Mouse (Mus musculus) limb, embryonic 15.5 days (tissue): ENCODE results near the gene Ugt2b34. TPM values are rescaled to one million over a fixed set of nuclear protein-coding genes. Genes with fewer than 3 reads are reported as not detected.
"Not testable (repeated sequence)": the region's sequence is repeated elsewhere in the genome, so short reads cannot be mapped to it uniquely, and the experiment has no call there.

ENCODE experiments used
- ATAC-seq: fragments of 200-750 bp; cut with Nextera tagmentation; 2 replicates; pipeline ENCODE4 v1.8.0; 2017; ENCODE audit warnings: low read depth, moderate TSS enrichment; ENCODE audit not compliant: insufficient number of reproducible peaks, low FRiP score, low TSS enrichment
- H3K27ac ChIP-seq: fragments of 300-500 bp; sonication (generic); 2 replicates; pipeline ENCODE4 v1.5.1; 2015; ENCODE audit warnings: moderate library complexity, mild to moderate bottlenecking, inconsistent platforms
- H3K27me3 ChIP-seq: fragments of 300-500 bp; sonication (generic); 2 replicates; pipeline ENCODE4 v1.6.1; 2015; ENCODE audit warnings: inconsistent platforms
- H3K36me3 ChIP-seq: fragments of 300-500 bp; sonication (generic); 2 replicates; pipeline ENCODE4 v1.6.1; 2015; ENCODE audit warnings: inconsistent platforms
- H3K4me1 ChIP-seq: fragments of 300-500 bp; sonication (generic); 2 replicates; pipeline ENCODE4 v1.6.1; 2015; ENCODE audit warnings: inconsistent platforms
- H3K4me2 ChIP-seq: fragments of 300-500 bp; sonication (generic); 2 replicates; pipeline ENCODE4 v1.6.1; 2015; ENCODE audit warnings: mild to moderate bottlenecking, inconsistent platforms
- H3K4me3 ChIP-seq: fragments of 300-500 bp; sonication (generic); 2 replicates; pipeline ENCODE4 v1.5.1; 2015; ENCODE audit warnings: mild to moderate bottlenecking, inconsistent platforms
- H3K9ac ChIP-seq: fragments of 300-500 bp; sonication (generic); 2 replicates; pipeline ENCODE4 v1.6.1; 2015; ENCODE audit warnings: inconsistent platforms
- H3K9me3 ChIP-seq: fragments of 300-500 bp; sonication (generic); 2 replicates; pipeline ENCODE4 v1.6.1; 2016; ENCODE audit warnings: inconsistent platforms
- WGBS: fragments of 180-500 bp; shearing (Covaris S2); methylation state at CpG from one replicate; pipeline ENCODE4 v1.1.7; 2015; 5-methylcytosine and 5-hydroxymethylcytosine counted together
- polyA plus RNA-seq: library from polyadenylated mRNA; unstranded; fragments of >200 nt; fragmentation: Nextera tagmentation; extraction: Ambion mirVana; gene quantifications from 2 replicates; pipeline ENCODE4 v1.2.1, GENCODE M21; 2015

Ugt2b34 gene
- polyA plus RNA-seq, 1 experiment from 2014 or later = 0.19 TPM

DNA sequence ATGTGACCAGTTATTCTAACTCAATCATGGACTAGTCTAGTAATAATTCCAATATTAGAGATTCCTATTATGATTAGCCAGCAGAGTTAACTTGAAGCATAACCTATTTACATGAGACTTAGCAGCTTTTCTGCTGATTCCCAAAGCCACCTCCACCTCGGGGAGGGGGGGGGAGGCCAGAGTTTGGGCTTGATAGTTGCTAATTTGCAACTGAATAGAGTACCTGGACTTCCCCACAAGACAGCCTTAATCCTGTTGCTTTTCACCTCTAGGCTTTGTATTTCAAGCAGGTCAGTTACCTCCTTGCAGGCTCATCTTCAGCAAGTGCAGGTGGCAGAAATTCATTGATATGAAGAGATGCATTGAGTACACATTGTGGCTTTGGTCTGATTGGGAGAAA is 49.1 kb downstream of the Ugt2b34 start:
- Histone ChIP-seq H3K27me3 (no peaks in the 10 kb centered on the region), H3K4me2 (no peak overlapping the region), H3K4me3 (no peak overlapping the region), H3K27ac (no peak overlapping the region), H3K9ac (no peak overlapping the region), H3K4me1 (no peaks in the 10 kb centered on the region), H3K36me3 (no peaks in the 10 kb centered on the region), H3K9me3 (no peaks in the 10 kb centered on the region)
- WGBS = 26% methylated on average over 1 of the region's 1 CpGs
- no peak for ATAC-seq

DNA sequence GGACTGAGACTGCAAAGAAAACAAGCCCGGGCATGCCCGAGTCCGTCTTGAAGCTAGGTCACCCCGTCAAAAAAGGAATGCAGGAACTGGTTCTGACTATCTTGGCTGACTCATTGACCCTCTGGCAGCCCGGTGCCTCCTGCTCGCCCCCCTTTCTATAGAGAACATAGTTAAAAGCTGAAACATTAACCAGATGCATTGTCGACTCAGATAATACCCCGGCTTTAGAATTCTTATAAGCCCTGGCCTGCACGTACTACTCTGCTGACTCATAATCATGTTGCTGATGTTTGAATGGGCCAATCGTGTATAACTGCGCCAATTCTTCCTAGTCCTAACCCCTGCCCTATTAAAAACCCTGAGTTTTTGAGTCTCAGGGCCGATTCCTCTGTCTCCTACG is 50.2 kb downstream of the Ugt2b34 start:
- WGBS = 78% methylated on average over 13 of the region's 13 CpGs

DNA sequence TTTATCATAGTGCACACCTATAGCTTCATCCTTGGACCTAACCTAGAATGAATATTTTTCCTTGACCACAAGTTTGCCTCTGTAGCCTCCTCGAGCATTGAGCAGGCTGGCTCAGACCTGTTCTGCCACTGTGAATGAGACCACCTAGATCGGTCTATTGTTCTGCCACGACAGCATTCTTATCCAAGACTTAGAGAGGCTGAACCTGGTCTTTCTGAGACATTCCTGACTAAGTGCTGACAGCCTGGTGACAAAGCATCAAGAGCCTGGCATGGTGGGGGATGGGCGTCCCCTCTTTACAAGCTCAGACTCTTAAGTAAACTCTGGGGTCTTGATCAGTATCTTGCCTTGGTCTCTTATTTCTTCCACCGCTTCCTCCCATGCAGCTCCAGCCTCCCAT is 55.1 kb downstream of the Ugt2b34 start:
- no peak overlapping the region for H3K9ac ChIP-seq
- no peak for ATAC-seq
- no peak overlapping the region for H3K27ac ChIP-seq
- H3K27me3 ChIP-seq = no peaks in the 10 kb centered on the region
- 57% methylated on average over 5 of the region's 5 CpGs for WGBS
- H3K4me1 ChIP-seq = no peaks in the 10 kb centered on the region
- no peaks in the 10 kb centered on the region for H3K9me3 ChIP-seq
- H3K4me3 ChIP-seq = no peak overlapping the region
- no peaks in the 10 kb centered on the region for H3K36me3 ChIP-seq
- no peak overlapping the region for H3K4me2 ChIP-seq

More for the DNA sequence above, 50.2 kb downstream of the Ugt2b34 start:
- not testable (repeated sequence) for H3K36me3 ChIP-seq, H3K9me3 ChIP-seq, H3K9ac ChIP-seq, H3K4me2 ChIP-seq, H3K27ac ChIP-seq, H3K4me1 ChIP-seq, H3K4me3 ChIP-seq, ATAC-seq, H3K27me3 ChIP-seq

DNA sequence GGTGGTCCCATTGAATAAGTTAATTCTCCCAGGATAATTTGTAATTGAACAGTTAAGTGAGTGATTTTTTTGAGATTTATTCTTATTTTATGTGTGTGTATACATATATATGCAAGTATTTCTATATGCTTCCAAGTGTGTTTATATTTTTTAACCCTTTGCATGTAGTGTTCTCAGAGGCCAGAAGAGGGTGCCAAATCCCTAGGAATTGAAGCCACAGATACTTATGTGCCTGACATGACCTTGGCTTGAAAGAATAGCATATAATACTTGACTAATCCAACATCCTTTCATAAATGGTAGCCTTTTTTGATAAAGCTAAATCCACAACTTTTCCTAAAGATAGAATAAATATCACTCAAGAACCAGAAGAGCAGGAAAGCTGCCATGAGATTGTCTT is 56.6 kb downstream of the Ugt2b34 start:
- Histone ChIP-seq H3K9ac (no peak overlapping the region), H3K9me3 (no peaks in the 10 kb centered on the region)
- no peak for ATAC-seq

DNA sequence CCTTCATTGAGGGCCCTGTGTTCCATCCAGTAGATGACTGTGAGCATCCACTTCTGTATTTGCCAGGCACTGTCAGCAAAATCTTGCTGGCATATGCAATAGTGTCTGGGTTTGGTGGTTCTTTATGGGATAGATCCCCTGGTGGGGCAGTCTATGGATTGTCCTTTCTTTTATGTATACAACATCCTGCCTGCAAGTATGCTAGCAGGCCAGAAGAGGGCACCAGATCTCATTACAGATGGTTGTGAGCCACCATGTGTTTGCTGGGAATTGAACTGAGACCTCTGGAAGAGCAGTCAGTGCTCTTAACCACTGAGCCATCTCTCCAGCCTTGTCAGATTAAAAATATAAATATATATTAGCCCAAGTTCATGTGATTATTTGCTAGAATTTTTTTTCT is 65.5 kb downstream of the Ugt2b34 start:
- H3K9me3 ChIP-seq, H3K36me3 ChIP-seq, H3K9ac ChIP-seq, H3K27me3 ChIP-seq, ATAC-seq, H3K27ac ChIP-seq, H3K4me2 ChIP-seq, H3K4me3 ChIP-seq, H3K4me1 ChIP-seq: not testable (repeated sequence)

More for the DNA sequence above, 56.6 kb downstream of the Ugt2b34 start:
- Histone ChIP-seq H3K4me1 (no peaks in the 10 kb centered on the region), H3K36me3 (no peaks in the 10 kb centered on the region), H3K4me2 (no peak overlapping the region), H3K27ac (no peak overlapping the region), H3K27me3 (no peaks in the 10 kb centered on the region), H3K4me3 (no peak overlapping the region)

DNA sequence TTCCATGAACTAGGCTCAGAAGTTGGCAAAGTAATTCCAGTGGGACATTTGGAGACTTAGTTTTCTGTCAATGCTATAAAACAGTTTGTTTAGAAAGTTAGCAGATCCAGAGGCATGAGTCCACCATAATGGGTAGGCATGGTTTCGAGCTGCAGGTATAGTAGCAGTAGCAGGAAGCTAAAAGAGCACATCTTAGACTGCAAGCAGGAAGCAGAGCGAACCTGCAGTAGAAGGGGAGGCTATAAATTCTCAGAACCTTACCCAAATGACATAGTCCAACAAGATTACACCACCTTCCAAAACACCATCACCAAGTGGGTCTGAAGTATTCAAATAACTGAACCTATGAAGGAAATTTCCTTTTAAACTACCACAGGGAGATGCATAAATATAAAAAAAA is 66.5 kb downstream of the Ugt2b34 start:
- H3K4me3 ChIP-seq = no peak overlapping the region
- no peaks in the 10 kb centered on the region for H3K27me3 ChIP-seq
- no peak for ATAC-seq
- 91% methylated on average over 2 of the region's 2 CpGs for WGBS
- H3K4me1 ChIP-seq = no peaks in the 10 kb centered on the region
- H3K9ac ChIP-seq = no peak overlapping the region
- H3K4me2 ChIP-seq = no peak overlapping the region
- peaks cover 13% of the 10 kb centered on the region for H3K36me3 ChIP-seq
- H3K9me3 ChIP-seq = no peaks in the 10 kb centered on the region
- H3K27ac ChIP-seq = no peak overlapping the region

Other genes starting within 250 kb of the Ugt2b34 start
- 0.12 and 0.44 TPM in 2 replicates for gene Tmprss11b, start 230.6 kb downstream of the Ugt2b34 start, polyA plus RNA-seq
- gene Tmprss11e, start 161.1 kb downstream of the Ugt2b34 start, polyA plus RNA-seq = 0.04 and 0.06 TPM in 2 replicates
- gene Ythdc1, start 102.7 kb downstream of the Ugt2b34 start, polyA plus RNA-seq = 34.2 and 37.2 TPM in 2 replicates
- not detected in 2 replicates for gene Ugt2b1, start 19.6 kb upstream of the Ugt2b34 start, polyA plus RNA-seq
- gene Ugt2b35, start 93.9 kb upstream of the Ugt2b34 start, polyA plus RNA-seq = not detected in 2 replicates
- not detected in 2 replicates for gene Ugt2b36, start 185.6 kb upstream of the Ugt2b34 start, polyA plus RNA-seq
- not detected in 2 replicates for gene Ugt2b5, start 233.4 kb upstream of the Ugt2b34 start, polyA plus RNA-seq